Mouse (Mus musculus) C2C12 (cell line): ENCODE results near the gene Capzb. TPM values are rescaled to one million over a fixed set of nuclear protein-coding genes. Genes with fewer than 3 reads are reported as not detected.

ENCODE experiments used
- H3K27me3 ChIP-seq: one replicate; pipeline ENCODE4 v1.6.1; 2011; ENCODE audit not compliant: control insufficient read depth, insufficient read depth, insufficient read length
- H3K36me3 ChIP-seq: one replicate; pipeline ENCODE4 v1.6.1; 2011; ENCODE audit not compliant: control insufficient read depth, insufficient read depth
- H3K4me3 ChIP-seq: one replicate; pipeline ENCODE4 v1.5.1; 2011; ENCODE audit warnings: mild to moderate bottlenecking, control low read depth; ENCODE audit not compliant: poor library complexity, insufficient read depth, severe bottlenecking
- H3K79me2 ChIP-seq: one replicate; pipeline ENCODE4 v1.6.1; 2011; ENCODE audit not compliant: control insufficient read depth, insufficient read depth
- H3K79me3 ChIP-seq: one replicate; pipeline ENCODE4 v1.6.1; 2011; ENCODE audit warnings: low read depth, control low read depth
- H3ac ChIP-seq: one replicate; pipeline ENCODE3; 2011; ENCODE audit warnings: low read depth; ENCODE audit not compliant: control insufficient read depth, insufficient read length
- CEBPB ChIP-seq: IDR thresholded peaks from one replicate; pipeline ENCODE4 v1.6.1; 2011; ENCODE audit warnings: low read depth, mild to moderate bottlenecking, control low read depth, moderate library complexity
- CTCF ChIP-seq: IDR thresholded peaks from one replicate; pipeline ENCODE4 v1.5.1; 2011; ENCODE audit not compliant: control insufficient read depth, insufficient read depth, insufficient read length
- FOSL1 ChIP-seq: IDR thresholded peaks from one replicate; pipeline ENCODE4 v1.8.0; 2011; ENCODE audit warnings: mild to moderate bottlenecking, low read length; ENCODE audit not compliant: poor library complexity, insufficient read depth, severe bottlenecking
- MAX ChIP-seq: IDR thresholded peaks from one replicate; pipeline ENCODE4 v1.6.1; 2011; ENCODE audit warnings: mild to moderate bottlenecking, control low read depth
- MYOD1 ChIP-seq: IDR thresholded peaks from one replicate; pipeline ENCODE4 v1.6.1; 2011; ENCODE audit warnings: low read depth; ENCODE audit not compliant: control insufficient read depth, insufficient read length
- MYOG ChIP-seq: IDR thresholded peaks from one replicate; pipeline ENCODE4 v1.6.1; 2011; ENCODE audit not compliant: control insufficient read depth, insufficient read length; ENCODE audit errors: extremely low read depth
- USF1 ChIP-seq: IDR thresholded peaks from one replicate; pipeline ENCODE4 v1.6.1; 2011; ENCODE audit warnings: low read depth, mild to moderate bottlenecking, control low read depth, moderate library complexity
- polyA plus RNA-seq: library from polyadenylated mRNA; unstranded; fragments of >200 nt; fragmentation: generic; extraction: Trizol; gene quantifications from one replicate; pipeline ENCODE4 v1.2.1, GENCODE M21; 2012; ENCODE audit warnings: missing spikeins

Capzb gene
- polyA plus RNA-seq, 1 experiment = 362 TPM

- Histone ChIP-seq H3K79me2 (peaks cover 32% of the 10 kb centered on the region), H3K36me3 (peaks cover 35% of the 10 kb centered on the region), H3K4me3 (no peak overlapping the region), H3ac (no peak overlapping the region), H3K79me3 (peaks cover 10% of the 10 kb centered on the region), H3K27me3 (no peaks in the 10 kb centered on the region)
- TF ChIP-seq MAX (no peak), FOSL1 (no peak), MYOD1 (no peak), USF1 (no peak), MYOG (no peak), CTCF (no peak), CEBPB (no peak)
These were observed 78.9 kb downstream of the Capzb start for GRCm38 (mm10) chr4:139271562-139271961.

- Histone ChIP-seq H3K4me3 (no peak overlapping the region), H3K79me2 (peaks cover 41% of the 10 kb centered on the region), H3K27me3 (no peaks in the 10 kb centered on the region), H3K36me3 (peaks cover 34% of the 10 kb centered on the region), H3ac (no peak overlapping the region), H3K79me3 (peaks cover 13% of the 10 kb centered on the region)
- TF ChIP-seq MYOD1 (no peak), MYOG (no peak), USF1 (no peak), CEBPB (no peak), CTCF (no peak), FOSL1 (no peak), MAX (no peak)
These were observed 80.4 kb downstream of the Capzb start for GRCm38 (mm10) chr4:139272951-139273680.

DNA sequence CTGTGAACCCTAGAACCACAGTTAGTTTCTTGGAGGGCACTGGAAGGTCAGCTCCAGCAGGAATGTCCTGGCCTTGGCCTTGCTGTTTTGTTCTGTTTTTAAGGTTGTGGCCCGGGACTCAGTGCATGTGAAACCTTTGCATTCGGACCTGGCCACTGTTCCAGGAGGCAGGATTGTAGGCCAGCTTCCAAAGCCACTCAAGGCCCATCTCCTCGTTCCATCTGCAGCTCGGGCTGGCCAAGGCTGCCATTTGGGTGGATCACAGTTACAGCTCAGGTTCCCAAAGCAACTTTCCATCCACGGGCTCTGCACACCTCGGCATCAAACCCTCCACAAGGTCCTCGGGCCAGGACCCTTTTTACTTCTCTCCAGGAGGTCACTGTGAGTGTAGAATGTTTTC is 81.9 kb downstream of the Capzb start:
- H3K4me3 ChIP-seq = no peak overlapping the region
- peaks cover 27% of the 10 kb centered on the region for H3K36me3 ChIP-seq
- peaks cover 40% of the 10 kb centered on the region for H3K79me2 ChIP-seq
- H3K27me3 ChIP-seq = no peaks in the 10 kb centered on the region
- no peak overlapping the region for H3ac ChIP-seq
- H3K79me3 ChIP-seq = peaks cover 13% of the 10 kb centered on the region
- TF ChIP-seq USF1 = no peak

DNA sequence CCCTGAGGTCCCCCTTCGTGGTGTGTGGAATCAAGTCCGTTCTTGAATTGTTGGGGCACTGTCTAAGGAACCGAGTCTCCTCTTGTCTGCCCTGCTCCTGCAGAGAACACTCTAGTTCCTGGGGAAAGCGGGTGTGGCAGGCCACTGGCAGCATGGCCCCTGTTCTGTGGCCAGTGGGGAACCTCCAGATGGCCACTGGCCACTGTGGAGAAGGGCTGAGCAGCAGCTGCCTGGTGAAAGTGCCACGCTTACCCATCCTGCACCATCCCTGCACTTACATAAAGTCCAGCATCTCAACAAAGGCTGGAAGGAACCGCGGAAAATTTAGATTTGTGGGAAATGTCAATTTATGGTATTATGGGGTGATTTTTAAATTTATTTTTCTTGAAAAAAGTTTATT is 83.7 kb downstream of the Capzb start:
- TF ChIP-seq CEBPB (no peak), USF1 (no peak), MYOD1 (no peak), MAX (no peak), FOSL1 (no peak), CTCF (no peak), MYOG (no peak)
- no peak overlapping the region for H3K4me3 ChIP-seq
- peaks cover 45% of the 10 kb centered on the region for H3K36me3 ChIP-seq
- H3K79me3 ChIP-seq = peaks cover 13% of the 10 kb centered on the region
- peaks cover 40% of the 10 kb centered on the region for H3K79me2 ChIP-seq
- H3ac ChIP-seq = no peak overlapping the region
- no peaks in the 10 kb centered on the region for H3K27me3 ChIP-seq

GRCm38 (mm10) chr4:139280530-139280929 is 87.8 kb downstream of the Capzb start:
- H3K79me3 ChIP-seq = peaks cover 8% of the 10 kb centered on the region
- H3K4me3 ChIP-seq = no peak overlapping the region
- no peaks in the 10 kb centered on the region for H3K27me3 ChIP-seq
- H3ac ChIP-seq = no peak overlapping the region
- H3K79me2 ChIP-seq = peaks cover 27% of the 10 kb centered on the region
- TF ChIP-seq MYOD1 = no peak
- TF ChIP-seq USF1 = no peak
- no peak for TF ChIP-seq CEBPB
- no peak for TF ChIP-seq MYOG
- no peak for TF ChIP-seq FOSL1
- TF ChIP-seq CTCF = no peak
- no peak for TF ChIP-seq MAX
- peaks cover 37% of the 10 kb centered on the region for H3K36me3 ChIP-seq

DNA sequence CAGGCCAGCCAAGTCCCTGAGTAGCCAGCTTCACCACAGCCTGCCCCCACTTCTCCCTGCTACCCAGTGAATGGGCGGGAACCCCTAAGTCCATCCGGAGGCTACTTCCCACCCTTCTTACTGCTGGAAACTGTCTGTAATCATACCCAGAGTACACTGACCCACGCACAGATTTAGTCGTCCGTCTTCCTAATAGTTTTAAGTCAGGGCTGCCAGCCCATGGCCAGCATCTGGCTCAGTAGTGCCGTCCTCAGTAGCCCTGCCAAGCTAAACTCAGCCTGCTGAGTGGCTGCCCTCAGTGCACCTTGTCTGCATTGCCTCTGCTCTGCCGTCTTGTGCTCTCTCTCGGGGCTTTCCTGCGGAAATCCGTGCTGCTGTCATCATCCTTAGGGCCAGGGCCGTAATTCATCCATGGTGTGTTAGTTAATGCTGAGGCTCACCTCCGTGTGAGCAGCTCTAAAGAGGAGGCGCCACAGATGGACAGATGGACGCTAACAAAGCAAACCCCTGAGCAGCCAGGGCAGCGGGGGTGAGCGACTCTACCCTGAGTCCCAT is 89.2 kb downstream of the Capzb start:
- H3K36me3 ChIP-seq = peaks cover 30% of the 10 kb centered on the region
- H3ac ChIP-seq = no peak overlapping the region
- no peak overlapping the region for H3K4me3 ChIP-seq
- peaks cover 14% of the 10 kb centered on the region for H3K79me2 ChIP-seq
- no peak for TF ChIP-seq USF1
- TF ChIP-seq FOSL1 = no peak
- TF ChIP-seq MYOG = no peak
- TF ChIP-seq MYOD1 = no peak
- TF ChIP-seq CTCF = no peak
- TF ChIP-seq CEBPB = no peak
- no peak for TF ChIP-seq MAX
- H3K27me3 ChIP-seq = no peaks in the 10 kb centered on the region
- peaks cover 3% of the 10 kb centered on the region for H3K79me3 ChIP-seq
